Mouse (Mus musculus) liver, adult 2 months (tissue): Measurements from ENCODE around the gene Atp6v1g3. TPM values are rescaled to one million over a fixed set of nuclear protein-coding genes. Genes with fewer than 3 reads are reported as not detected.

ENCODE experiments used
- DNase-seq: peaks from one replicate; pipeline ENCODE4 v3.0.0-alpha.2; 2011; ENCODE audit warnings: low read depth, low spot score; ENCODE audit errors: extremely low read depth
- H3K27ac ChIP-seq: fragments of 200-500 bp; replicated peaks from 2 replicates; pipeline ENCODE4 v1.5.1; 2012; ENCODE audit warnings: low read depth, mild to moderate bottlenecking, control low read depth, inconsistent platforms, low read length; ENCODE audit not compliant: insufficient read depth
- H3K27me3 ChIP-seq: fragments of 200-500 bp; 2 replicates; pipeline ENCODE4 v1.6.1; 2012; ENCODE audit warnings: mild to moderate bottlenecking, moderate library complexity, low read length, inconsistent platforms; ENCODE audit not compliant: control insufficient read depth, insufficient read depth
- H3K36me3 ChIP-seq: fragments of 200-500 bp; 2 replicates; pipeline ENCODE4 v1.6.1; 2012; ENCODE audit warnings: low read length, inconsistent platforms; ENCODE audit not compliant: control insufficient read depth, insufficient read depth
- H3K4me1 ChIP-seq: fragments of 200-500 bp; 2 replicates; pipeline ENCODE4 v1.6.1; 2011; ENCODE audit warnings: low read length; ENCODE audit not compliant: control insufficient read depth, insufficient read depth
- H3K4me3 ChIP-seq: fragments of 200-500 bp; 2 replicates; pipeline ENCODE4 v1.5.1; 2011; ENCODE audit warnings: low read depth, mild to moderate bottlenecking, control low read depth, low read length, moderate library complexity; ENCODE audit not compliant: insufficient read depth
- H3K79me2 ChIP-seq: fragments of 200-500 bp; 2 replicates; pipeline ENCODE4 v1.6.1; 2012; ENCODE audit warnings: inconsistent platforms, mild to moderate bottlenecking, low read length, moderate library complexity; ENCODE audit not compliant: control insufficient read depth, insufficient read depth
- H3K9ac ChIP-seq: fragments of 200-500 bp; 2 replicates; pipeline ENCODE4 v1.6.1; 2012; ENCODE audit warnings: low read depth, mild to moderate bottlenecking, control low read depth, inconsistent platforms, low read length
- CTCF ChIP-seq: fragments of 200-500 bp; IDR thresholded peaks from 2 replicates; pipeline ENCODE4 v1.5.1; 2011; ENCODE audit warnings: low read depth, low read length, control low read depth
- POLR2A ChIP-seq: fragments of 200-500 bp; IDR thresholded peaks from 2 replicates; pipeline ENCODE4 v1.6.1; 2011; ENCODE audit warnings: low read length, control low read depth; ENCODE audit not compliant: insufficient read depth; ENCODE audit errors: extremely low read depth
- WGBS: fragments of 180-500 bp; shearing (Covaris S2); methylation state at CpG from one replicate; pipeline ENCODE4 v1.1.7; 2018; 5-methylcytosine and 5-hydroxymethylcytosine counted together
- polyA plus RNA-seq: library from polyadenylated mRNA; depleted of rRNA; stranded (reverse); fragments of >200 nt; gene quantifications from 2 replicates; pipeline ENCODE4 v1.2.3, GENCODE M21; 2012
- total RNA-seq: library from RNA; depleted of rRNA; stranded (reverse); fragments of >200 nt; gene quantifications from 2 replicates; pipeline ENCODE4 v1.2.3, GENCODE M21; 2014

Atp6v1g3 gene
- total and polyA plus RNA-seq, 2 experiments: not detected

GRCm38 (mm10) chr1:138289455-138290425, 16.2 kb downstream of the Atp6v1g3 start:
- Histone ChIP-seq H3K4me3 (no peak overlapping the region), H3K79me2 (no peaks in the 10 kb centered on the region), H3K27ac (no peak overlapping the region), H3K4me1 (no peaks in the 10 kb centered on the region), H3K9ac (no peak overlapping the region), H3K36me3 (no peaks in the 10 kb centered on the region), H3K27me3 (no peaks in the 10 kb centered on the region)
- WGBS: 67% methylated on average over 7 of the region's 7 CpGs
- TF ChIP-seq CTCF: no peak
- no peak for TF ChIP-seq POLR2A
- no peak for DNase-seq

GRCm38 (mm10) chr1:138291463-138291862, 17.9 kb downstream of the Atp6v1g3 start:
- DNase-seq: no peak
- 73% methylated on average over 5 of the region's 5 CpGs for WGBS
- H3K36me3 ChIP-seq: no peaks in the 10 kb centered on the region
- no peaks in the 10 kb centered on the region for H3K4me1 ChIP-seq
- H3K27ac ChIP-seq: no peak overlapping the region
- TF ChIP-seq POLR2A: no peak
- no peak for TF ChIP-seq CTCF
- H3K4me3 ChIP-seq: no peak overlapping the region
- H3K79me2 ChIP-seq: no peaks in the 10 kb centered on the region
- H3K9ac ChIP-seq: no peak overlapping the region
- no peaks in the 10 kb centered on the region for H3K27me3 ChIP-seq

GRCm38 (mm10) chr1:138294487-138294886, 20.9 kb downstream of the Atp6v1g3 start:
- Histone ChIP-seq H3K27me3 (no peaks in the 10 kb centered on the region), H3K36me3 (no peaks in the 10 kb centered on the region), H3K4me3 (no peak overlapping the region), H3K27ac (no peak overlapping the region), H3K4me1 (no peaks in the 10 kb centered on the region), H3K9ac (no peak overlapping the region), H3K79me2 (no peaks in the 10 kb centered on the region)
- no peak for DNase-seq
- WGBS: 85% methylated on average over 5 of the region's 5 CpGs
- TF ChIP-seq CTCF (no peak), POLR2A (no peak)

- Histone ChIP-seq H3K27ac (no peak overlapping the region), H3K79me2 (no peaks in the 10 kb centered on the region), H3K9ac (no peak overlapping the region), H3K36me3 (no peaks in the 10 kb centered on the region), H3K27me3 (no peaks in the 10 kb centered on the region; the same call in 1 of the 2 replicates), H3K4me3 (no peak overlapping the region), H3K4me1 (no peaks in the 10 kb centered on the region)
- DNase-seq: no peak
- TF ChIP-seq CTCF (no peak), POLR2A (no peak)
- 71% methylated on average over 2 of the region's 2 CpGs for WGBS
Observed at GRCm38 (mm10) chr1:138298156-138298555, 24.6 kb downstream of the Atp6v1g3 start.

GRCm38 (mm10) chr1:138299576-138299975, 26.0 kb downstream of the Atp6v1g3 start:
- Histone ChIP-seq H3K36me3 (no peaks in the 10 kb centered on the region), H3K27ac (no peak overlapping the region), H3K4me3 (no peak overlapping the region), H3K27me3 (no peaks in the 10 kb centered on the region; the same call in 1 of the 2 replicates), H3K79me2 (no peaks in the 10 kb centered on the region), H3K4me1 (no peaks in the 10 kb centered on the region), H3K9ac (no peak overlapping the region)
- 48% methylated on average over 4 of the region's 4 CpGs for WGBS
- TF ChIP-seq CTCF (no peak), POLR2A (no peak)
- DNase-seq: no peak

GRCm38 (mm10) chr1:138301920-138302319, 28.4 kb downstream of the Atp6v1g3 start:
- no peak overlapping the region for H3K27ac ChIP-seq
- H3K4me1 ChIP-seq: no peaks in the 10 kb centered on the region
- H3K9ac ChIP-seq: no peak overlapping the region
- no peaks in the 10 kb centered on the region for H3K79me2 ChIP-seq
- H3K27me3 ChIP-seq: no peaks in the 10 kb centered on the region; the same call in 1 of the 2 replicates
- H3K4me3 ChIP-seq: no peak overlapping the region
- WGBS: 83% methylated on average over 5 of the region's 5 CpGs
- H3K36me3 ChIP-seq: no peaks in the 10 kb centered on the region
- no peak for DNase-seq
- no peak for TF ChIP-seq CTCF
- no peak for TF ChIP-seq POLR2A
